8 mouse cellular contexts compared by ENCODE assay signal in the genomic region with DNA sequence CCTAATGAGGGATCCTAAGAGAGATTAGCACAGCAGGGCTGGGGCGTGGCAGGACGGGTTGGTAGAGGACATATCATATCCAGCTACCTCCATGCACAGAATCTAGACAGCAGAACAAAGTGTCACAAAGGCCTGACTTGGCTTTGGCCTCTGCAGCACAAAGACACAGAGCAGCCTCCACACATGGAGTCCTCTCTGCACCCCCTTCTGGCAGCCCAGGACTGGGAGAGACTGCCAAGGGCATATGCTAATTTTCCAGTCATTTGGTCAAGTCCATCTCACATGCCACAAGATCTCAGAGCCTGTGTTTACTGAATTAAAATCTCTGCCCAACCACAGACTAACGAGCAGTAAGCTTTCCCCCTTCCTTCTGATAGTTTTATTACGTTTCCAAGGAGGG.
DNase-seq lines count a peak whose midpoint lies in the region; ATAC-seq and TF ChIP-seq lines count a peak whose summit lies in the region.
"Had no signal": no experiment of that assay in that cellular context is flagged by ENCODE, and none has a peak within 500 bp of the region (broad histone marks: within the 10 kb centered on the region; RNA-seq: fewer than 3 reads in every experiment).

No protein-coding gene starts in this region.

- no peaks in the 10 kb centered on the region for H3K27me3 ChIP-seq in kidney, embryonic 16.5 days (ENCODE audit: insufficient read depth, low read length)

- no peak overlapping the region for H3K27ac ChIP-seq in kidney, embryonic 16.5 days (ENCODE audit: low read length)
- H3K27ac ChIP-seq: heart, embryonic 13.5 days had no signal

- TF ChIP-seq POLR2A in brain, embryonic 14.5 days (IDR thresholded peaks at IDR 0.05; ENCODE audit: borderline replicate concordance, extremely low read depth, insufficient read depth, insufficient read length, poor library complexity, severe bottlenecking) = no peak

- H3K4me1 ChIP-seq in kidney, embryonic 16.5 days (ENCODE audit: insufficient read depth, low read length) = peaks cover 9% of the 10 kb centered on the region; the same call in 1 of the 2 replicates

- H3K9me3 ChIP-seq in kidney, embryonic 16.5 days (ENCODE audit: low read length) = no peaks in the 10 kb centered on the region
- H3K9me3 ChIP-seq: heart, embryonic 13.5 days had no signal

- WGBS in kidney, embryonic 16.5 days = 59% methylated on average over 4 of the region's 4 CpGs

- peak; percentile 17 for DNase-seq in kidney, adult 11 months
- DNase-seq in adrenal gland, adult 8-10 months = peak; percentile 28
- DNase-seq in brain, embryonic 14.5 days (ENCODE audit: low read depth) = peak; percentile 70
- DNase-seq in kidney, adult 8-10 months = peak; percentile 4 to 11
- no peak for DNase-seq in embryo, embryonic 11 days
- no peak for DNase-seq in layer of hippocampus, postnatal 36 days

- H3K4me2 ChIP-seq in kidney, embryonic 16.5 days (replicated peaks; ENCODE audit: low read depth, low read length) = no peak overlapping the region
- H3K4me2 ChIP-seq: heart, embryonic 13.5 days had no signal

- ATAC-seq in kidney, embryonic 16.5 days (ENCODE audit: low FRiP score, low TSS enrichment) = no peak

- TF ChIP-seq CTCF in brain, embryonic 14.5 days (IDR thresholded peaks at IDR 0.05; ENCODE audit: borderline replicate concordance, extremely low read depth, insufficient read depth, insufficient read length) = no peak

- no peaks in the 10 kb centered on the region for H3K36me3 ChIP-seq in kidney, embryonic 16.5 days (ENCODE audit: insufficient read depth, low read length)
- H3K36me3 ChIP-seq: heart, embryonic 13.5 days had no signal

- no peak overlapping the region for H3K4me3 ChIP-seq in kidney, embryonic 16.5 days (ENCODE audit: low read length)
- H3K4me3 ChIP-seq: heart, embryonic 13.5 days had no signal

- H3K9ac ChIP-seq in kidney, embryonic 16.5 days (replicated peaks; ENCODE audit: low read length) = no peak overlapping the region
- H3K9ac ChIP-seq: heart, embryonic 13.5 days had no signal

Comparison
In these comparisons a context has a peak if more than half of its experiments do, and no peak if none do; other contexts are left out.
1. DNase-seq: peak in kidney, adult 11 months (single experiment), adrenal gland, adult 8-10 months (single experiment), brain, embryonic 14.5 days (single experiment) and kidney, adult 8-10 months (2 of 2); none in embryo, embryonic 11 days (single experiment) and layer of hippocampus, postnatal 36 days (0 of 2).